Mouse (Mus musculus): ENCODE data around the gene Anp32a. TPM values are rescaled to one million over a fixed set of nuclear protein-coding genes. Genes with fewer than 3 reads are reported as not detected.

Anp32a gene
- total and polyA plus RNA-seq, 3 experiments: 182 to 516 (median 362) TPM

DNA sequence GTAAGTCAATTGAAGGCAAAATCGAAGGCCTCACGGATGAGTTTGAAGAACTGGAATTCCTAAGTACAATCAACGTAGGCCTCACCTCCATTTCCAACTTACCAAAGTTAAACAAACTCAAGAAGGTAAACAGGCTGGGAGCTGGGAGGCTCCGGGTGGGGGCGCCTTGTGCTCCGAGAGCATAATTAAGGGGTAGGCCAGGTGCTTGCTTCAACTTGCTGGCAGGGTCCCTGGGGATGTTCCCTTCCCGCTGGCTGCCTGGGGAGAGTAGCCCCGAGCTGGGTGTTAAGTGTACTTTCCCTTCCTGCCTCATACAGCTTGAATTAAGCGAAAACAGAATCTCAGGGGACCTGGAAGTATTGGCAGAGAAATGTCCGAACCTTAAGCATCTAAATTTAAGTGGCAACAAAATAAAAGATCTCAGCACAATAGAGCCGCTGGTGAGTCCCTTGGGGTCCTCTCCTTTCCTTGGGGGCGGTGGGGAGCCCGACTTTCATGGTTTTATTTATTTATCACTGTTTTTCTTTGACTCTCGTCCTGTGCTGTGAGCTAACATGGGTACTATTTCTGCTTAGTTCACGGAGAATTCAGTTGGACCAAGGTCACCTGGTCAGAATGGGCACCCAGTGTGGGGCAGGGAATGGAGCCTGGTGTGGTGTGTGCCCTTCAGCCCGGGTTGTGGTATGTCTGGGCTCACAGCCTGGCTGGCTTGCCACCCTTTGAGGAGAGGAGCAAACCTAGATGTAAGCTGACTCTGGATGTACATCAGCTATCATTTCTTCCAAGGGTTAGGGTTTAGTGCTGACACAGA lies 30.9 kb downstream of the Anp32a start:
- no peak overlapping the region for H3K9ac ChIP-seq (ENCODE audit: control insufficient read depth, low read depth, low read length, poor library complexity, severe bottlenecking)
- TF ChIP-seq RAD21 (IDR thresholded peaks at IDR 0.05; ENCODE audit: low read depth, low read length): no peak
- TF ChIP-seq NRF1 (IDR thresholded peaks at IDR 0.05; ENCODE audit: insufficient read depth, low read depth, low read length, poor library complexity, severe bottlenecking): no peak
- TF ChIP-seq POLR2AphosphoS2 (IDR thresholded peaks at IDR 0.05; ENCODE audit: low read length): no peak
- no peak for TF ChIP-seq NELFE (IDR thresholded peaks at IDR 0.05; ENCODE audit: low read depth, low read length)
- no peak for TF ChIP-seq USF1 (IDR thresholded peaks at IDR 0.05; ENCODE audit: low read depth, low read length)
- no peak for TF ChIP-seq MAFK (IDR thresholded peaks at IDR 0.05; ENCODE audit: borderline replicate concordance, low read depth, low read length)
- no peak for TF ChIP-seq ZMIZ1 (IDR thresholded peaks at IDR 0.05; ENCODE audit: low read depth, low read length)
- no peak for TF ChIP-seq ELF1 (IDR thresholded peaks at IDR 0.05; ENCODE audit: low read depth, low read length)
- TF ChIP-seq SMC3 (IDR thresholded peaks at IDR 0.05; ENCODE audit: low read depth, low read length): no peak
- TF ChIP-seq MXI1 (IDR thresholded peaks at IDR 0.05; ENCODE audit: low read depth, low read length): no peak
- no peak for TF ChIP-seq TAL1 (IDR thresholded peaks at IDR 0.05; ENCODE audit: low read length)
- TF ChIP-seq CHD1 (IDR thresholded peaks at IDR 0.05; ENCODE audit: low read depth, low read length): no peak
- no peak for TF ChIP-seq RCOR1 (IDR thresholded peaks at IDR 0.05; ENCODE audit: low read depth, low read length)
- TF ChIP-seq HCFC1 (IDR thresholded peaks at IDR 0.05; ENCODE audit: low read depth, low read length): no peak
- H3K4me3 ChIP-seq (ENCODE audit: control insufficient read depth in 1 of 2, insufficient read depth in 1 of 2, low read depth in 2 of 2, low read length in 2 of 2): no peak overlapping the region

DNA sequence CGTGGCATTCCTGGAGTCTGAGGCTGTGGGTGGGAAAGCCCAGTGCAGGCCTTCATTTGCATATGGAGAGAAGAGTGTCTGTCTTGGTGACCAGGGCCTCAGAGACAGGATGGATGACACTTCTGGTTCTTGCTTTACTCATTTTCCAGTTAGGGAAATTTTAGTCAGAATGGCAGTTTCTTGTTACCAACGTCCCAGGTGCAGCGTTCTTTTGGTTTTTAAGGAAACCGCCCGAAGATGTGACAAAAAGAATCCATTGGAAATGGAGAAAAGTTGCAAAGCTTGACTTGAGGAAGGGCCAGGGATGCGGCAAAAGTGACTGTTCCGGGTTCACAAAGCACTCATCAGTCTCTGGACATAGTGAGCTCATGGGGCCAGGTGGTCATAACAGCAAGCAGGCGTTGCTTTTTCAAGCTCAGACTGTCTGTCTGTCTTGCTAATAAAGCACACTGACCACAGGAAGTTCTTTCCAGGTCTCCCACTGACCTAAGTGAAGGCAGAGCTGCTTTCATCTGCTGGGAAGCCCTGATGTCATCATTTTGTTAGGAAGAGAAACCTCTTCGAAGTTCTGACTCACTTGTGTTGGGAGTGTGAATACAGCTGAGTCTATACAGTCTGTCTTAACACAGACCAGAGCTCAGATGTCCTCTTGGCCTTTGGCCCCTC lies 31.6 kb downstream of the Anp32a start:
- H3K9me3 ChIP-seq (replicated peaks; ENCODE audit: insufficient read depth, low read length): no peaks in the 10 kb centered on the region
- no peak for DNase-seq (ENCODE audit: low read depth, low spot score)
- H3K27ac ChIP-seq (ENCODE audit: control insufficient read depth, low read depth, low read length): no peak overlapping the region
- peaks cover 6 to 13% of the 10 kb centered on the region in 2 experiments for H3K36me3 ChIP-seq (ENCODE audit: control insufficient read depth in 1 of 2, insufficient read depth in 2 of 2, low read length in 2 of 2)
- H3K4me3 ChIP-seq (ENCODE audit: control insufficient read depth in 1 of 2, insufficient read depth in 1 of 2, low read depth in 2 of 2, low read length in 2 of 2): no peak overlapping the region
- TF ChIP-seq E2F4 (IDR thresholded peaks at IDR 0.05; ENCODE audit: borderline replicate concordance, low read depth, low read length): no peak
- no peak for TF ChIP-seq ZC3H11A (IDR thresholded peaks at IDR 0.05; ENCODE audit: low read depth, low read length)
- TF ChIP-seq ZNF384 (IDR thresholded peaks at IDR 0.05; ENCODE audit: low read depth, low read length): no peak
- no peak for TF ChIP-seq MEF2A (IDR thresholded peaks at IDR 0.05; ENCODE audit: extremely low read depth, insufficient replicate concordance, low read depth, low read length, poor library complexity, severe bottlenecking)
- TF ChIP-seq HCFC1 (IDR thresholded peaks at IDR 0.05; ENCODE audit: low read depth, low read length): no peak
- TF ChIP-seq SMC3 (IDR thresholded peaks at IDR 0.05; ENCODE audit: low read depth, low read length): no peak
- no peak for TF ChIP-seq CHD1 (IDR thresholded peaks at IDR 0.05; ENCODE audit: low read depth, low read length)
- TF ChIP-seq USF2 (IDR thresholded peaks at IDR 0.05; ENCODE audit: borderline replicate concordance in 1 of 2, insufficient read depth in 1 of 2, low read depth in 1 of 2, low read length in 2 of 2): no peak
- TF ChIP-seq UBTF (IDR thresholded peaks at IDR 0.05; ENCODE audit: borderline replicate concordance, insufficient read depth, low read depth, low read length): no peak
- TF ChIP-seq NELFE (IDR thresholded peaks at IDR 0.05; ENCODE audit: low read depth, low read length): no peak
- no peak for TF ChIP-seq JUND (IDR thresholded peaks at IDR 0.05; ENCODE audit: low read depth, low read length)
- TF ChIP-seq POLR2AphosphoS2 (IDR thresholded peaks at IDR 0.05; ENCODE audit: low read length): no peak
- no peak for TF ChIP-seq GATA1 (IDR thresholded peaks at IDR 0.05; ENCODE audit: low read depth, low read length)
- H3K27me3 ChIP-seq (ENCODE audit: control insufficient read depth in 1 of 2, insufficient read depth in 2 of 2, low read length in 2 of 2): no peaks in the 10 kb centered on the region
- H3K9ac ChIP-seq (ENCODE audit: control insufficient read depth, low read depth, low read length, poor library complexity, severe bottlenecking): no peak overlapping the region
- peaks cover 0 to 12% of the 10 kb centered on the region in 2 experiments; a peak in 3 of 4 replicates for H3K4me1 ChIP-seq (ENCODE audit: control insufficient read depth in 1 of 2, insufficient read depth in 2 of 2, low read length in 2 of 2)
- peaks cover 20% of the 10 kb centered on the region for H3K79me2 ChIP-seq (ENCODE audit: control insufficient read depth, insufficient read depth, low read length, poor library complexity)

More for the DNA sequence above, 30.9 kb downstream of the Anp32a start:
- peaks cover 26% of the 10 kb centered on the region for H3K79me2 ChIP-seq (ENCODE audit: control insufficient read depth, insufficient read depth, low read length, poor library complexity)
- no peak overlapping the region for H3K27ac ChIP-seq (ENCODE audit: control insufficient read depth, low read depth, low read length)
- peaks cover 13% of the 10 kb centered on the region in 2 experiments for H3K36me3 ChIP-seq (ENCODE audit: control insufficient read depth in 1 of 2, insufficient read depth in 2 of 2, low read length in 2 of 2)
- H3K4me1 ChIP-seq (ENCODE audit: control insufficient read depth in 1 of 2, insufficient read depth in 2 of 2, low read length in 2 of 2): peaks cover 7 to 20% of the 10 kb centered on the region in 2 experiments
- no peaks in the 10 kb centered on the region for H3K27me3 ChIP-seq (ENCODE audit: control insufficient read depth in 1 of 2, insufficient read depth in 2 of 2, low read length in 2 of 2)
- DNase-seq (ENCODE audit: low read depth, low spot score): no peak
- H3K9me3 ChIP-seq (replicated peaks; ENCODE audit: insufficient read depth, low read length): no peaks in the 10 kb centered on the region

Data from MEL (cell line).